31 mouse cellular contexts compared by ENCODE assay signal in the genomic region with DNA sequence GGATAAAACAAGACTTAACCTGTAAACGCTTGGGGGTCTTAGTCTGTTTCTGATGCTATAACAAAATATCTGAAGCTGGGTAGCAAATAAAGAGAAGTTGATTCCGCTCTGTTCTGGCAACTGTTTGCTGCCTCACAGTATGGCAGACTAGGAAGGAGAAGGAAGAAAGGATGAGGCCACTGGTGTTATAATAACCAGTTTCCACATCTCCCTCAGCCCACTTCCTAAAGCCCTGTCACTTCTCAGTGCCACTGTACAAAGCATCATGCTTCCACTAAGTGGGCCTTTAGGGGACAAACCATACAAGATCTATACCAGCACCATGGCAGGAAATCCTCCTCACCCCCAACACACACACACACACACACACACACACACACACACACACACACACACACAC. TPM values are rescaled to one million over a fixed set of nuclear protein-coding genes. Genes with fewer than 3 reads are reported as not detected.
DNase-seq lines count a peak whose midpoint lies in the region; ATAC-seq and TF ChIP-seq lines count a peak whose summit lies in the region.
"Had no signal": no experiment of that assay in that cellular context is flagged by ENCODE, and none has a peak within 500 bp of the region (broad histone marks: within the 10 kb centered on the region; RNA-seq: fewer than 3 reads in every experiment).

No protein-coding gene starts in this region.

- 93% methylated on average over 2 of the region's 2 CpGs for whole genome bisulfite sequencing in hindbrain, embryonic 11.5 days

- no peaks in the 10 kb centered on the region for H3K36me3 ChIP-seq in hindbrain, embryonic 11.5 days (ENCODE audit: control insufficient read depth, insufficient read depth, low read length)
- H3K36me3 ChIP-seq: embryonic facial prominence, embryonic 10.5 days; embryonic facial prominence, embryonic 13.5 days; forebrain, embryonic 12.5 days; forebrain, embryonic 15.5 days; hindbrain, embryonic 12.5 days; hindbrain, embryonic 15.5 days had no signal

- DNase-seq in gastrocnemius, adult 2 months: no peak
- no peak for DNase-seq in gastrocnemius, adult 8-10 months (ENCODE audit: low spot score in 2 of 2)
- no peak for DNase-seq in layer of hippocampus, adult 2 months (ENCODE audit: low spot score in 2 of 2)
- DNase-seq in layer of hippocampus, adult 9-11 months: no peak
- DNase-seq in hindbrain, embryonic 11.5 days (ENCODE audit: low spot score): no peak
- no peak for DNase-seq in spleen, postnatal 36 days (ENCODE audit: low spot score in 2 of 2)
- DNase-seq: adrenal gland, postnatal 10 days; adrenal gland, postnatal 36 days; B cell, adult 2 months; cerebellum, adult 11 months; cerebellum, adult 2 months; cerebellum, adult 9-11 months; cerebellum, postnatal 25 days; embryo, embryonic 11 days; gastrocnemius, postnatal 14 days; heart, postnatal 10 days; heart, postnatal 4 days had no signal

- no peaks in the 10 kb centered on the region for H3K27me3 ChIP-seq in hindbrain, embryonic 11.5 days (ENCODE audit: control insufficient read depth, insufficient read depth, low read length)
- H3K27me3 ChIP-seq: CH12.LX; embryonic facial prominence, embryonic 13.5 days; forebrain, embryonic 12.5 days; forebrain, embryonic 15.5 days; hindbrain, embryonic 12.5 days; Patski had no signal

- H3K27ac ChIP-seq in gastrocnemius, adult 2 months: peak overlapping the region; percentile 38
- H3K27ac ChIP-seq in layer of hippocampus, adult 2 months: peak overlapping the region; percentile 91
- no peak overlapping the region for H3K27ac ChIP-seq in hindbrain, embryonic 11.5 days (ENCODE audit: low read depth, low read length)
- H3K27ac ChIP-seq: embryonic facial prominence, embryonic 10.5 days; embryonic facial prominence, embryonic 13.5 days; forebrain, embryonic 12.5 days; forebrain, embryonic 15.5 days; hindbrain, embryonic 12.5 days; hindbrain, embryonic 15.5 days had no signal

- H3K9ac ChIP-seq in hindbrain, embryonic 11.5 days (ENCODE audit: low read depth, low read length): no peak overlapping the region
- H3K9ac ChIP-seq: embryonic facial prominence, embryonic 13.5 days; forebrain, embryonic 12.5 days; forebrain, embryonic 15.5 days; hindbrain, embryonic 12.5 days; hindbrain, embryonic 15.5 days had no signal

- intact Hi-C loops in gastrocnemius, adult 2 months (cut with DNase I): no loop called here

- H3K4me3 ChIP-seq in gastrocnemius, adult 2 months: no peak overlapping the region
- H3K4me3 ChIP-seq in layer of hippocampus, adult 2 months: no peak overlapping the region
- no peak overlapping the region for H3K4me3 ChIP-seq in hindbrain, embryonic 11.5 days (ENCODE audit: low read depth, low read length)
- H3K4me3 ChIP-seq: embryonic facial prominence, embryonic 10.5 days; embryonic facial prominence, embryonic 13.5 days; erythroblast, embryonic 14.5 days; forebrain, embryonic 12.5 days; forebrain, embryonic 15.5 days; hindbrain, embryonic 12.5 days; hindbrain, embryonic 15.5 days had no signal

- no peaks in the 10 kb centered on the region for H3K4me1 ChIP-seq in hindbrain, embryonic 11.5 days (replicated peaks; ENCODE audit: control insufficient read depth, insufficient read depth, low read length)
- H3K4me1 ChIP-seq: forebrain, embryonic 15.5 days; hindbrain, embryonic 15.5 days had no signal

- ATAC-seq in common myeloid progenitor, adult 5-6 weeks (replicated peaks; ENCODE audit: low read depth, poor library complexity, severe bottlenecking): 0 out of 2 replicates have a peak, but pooled peaks have one; percentile 17
- peak; percentile 48 for ATAC-seq in megakaryocyte progenitor cell, adult 5-6 weeks (replicated peaks; ENCODE audit: poor library complexity)
- ATAC-seq in hindbrain, embryonic 11.5 days (ENCODE audit: low FRiP score): no peak
- ATAC-seq: forebrain, embryonic 15.5 days; Patski had no signal

- TF ChIP-seq CTCF in gastrocnemius, adult 2 months (IDR thresholded peaks at IDR 0.05): no peak
- TF ChIP-seq CTCF in layer of hippocampus, adult 2 months (conservative IDR thresholded peaks at IDR 0.05): no peak

- H3K9me3 ChIP-seq in hindbrain, embryonic 11.5 days (ENCODE audit: control insufficient read depth, low read length): no peaks in the 10 kb centered on the region
- H3K9me3 ChIP-seq: embryonic facial prominence, embryonic 10.5 days; embryonic facial prominence, embryonic 13.5 days; forebrain, embryonic 12.5 days; forebrain, embryonic 15.5 days; G1E; hindbrain, embryonic 12.5 days; hindbrain, embryonic 15.5 days had no signal

- no peak overlapping the region for H3K4me2 ChIP-seq in hindbrain, embryonic 11.5 days (replicated peaks; ENCODE audit: low read depth, low read length)
- H3K4me2 ChIP-seq: embryonic facial prominence, embryonic 13.5 days; forebrain, embryonic 12.5 days; forebrain, embryonic 15.5 days; hindbrain, embryonic 12.5 days; hindbrain, embryonic 15.5 days had no signal

RNA-seq across cellular contexts. Expression of gene Anxa11, which starts 8.5 kb away (rescaled TPM):
- 10 to 100 TPM; 97.4 to 99.1 TPM for total RNA-seq in gastrocnemius, adult 2 months (2021)
- total RNA-seq in gastrocnemius, adult 8-10 months (2022): 100 to 1,000 TPM in 3 of 4 experiments, 10 to 100 TPM in 1; 92.4 to 119 (median 105) TPM
- 10 to 100 TPM; 87.9 to 88.8 TPM for total RNA-seq in layer of hippocampus, adult 2 months (2021)
- 7.4 and 12.9 TPM in 2 replicates for total RNA-seq in common myeloid progenitor, adult 5-6 weeks (2017)
- total RNA-seq in megakaryocyte progenitor cell, adult 5-6 weeks (2015): 36.5 and 37.1 TPM in 2 replicates
- 7.3 and 8.1 TPM in 2 replicates for total RNA-seq in megakaryocyte progenitor cell, adult 5-6 weeks (2017)
- 4.3 and 5.5 TPM in 2 replicates for polyA plus RNA-seq in hindbrain, embryonic 11.5 days (2014; fragmentation: Nextera tagmentation; extraction: Ambion mirVana)

RNA-seq across cellular contexts. Expression of gene Plac9a, which starts 52.5 kb away (rescaled TPM):
- total RNA-seq in gastrocnemius, adult 2 months (2021): 1 to 10 TPM; 2.6 to 3.6 TPM
- total RNA-seq in gastrocnemius, adult 8-10 months (2022): 1 to 10 TPM; 1.3 to 2.3 (median 1.7) TPM
- not detected for total RNA-seq in layer of hippocampus, adult 2 months (2021)
- not detected in 2 replicates for total RNA-seq in common myeloid progenitor, adult 5-6 weeks (2017)
- not detected in 2 replicates for total RNA-seq in megakaryocyte progenitor cell, adult 5-6 weeks (2015)
- total RNA-seq in megakaryocyte progenitor cell, adult 5-6 weeks (2017): not detected in 2 replicates
- polyA plus RNA-seq in hindbrain, embryonic 11.5 days (2014; fragmentation: Nextera tagmentation; extraction: Ambion mirVana): 0.11 TPM in 1 of 2 replicates, not detected in the other
- total RNA-seq: CH12.LX, G1E had no signal
- polyA plus RNA-seq: cerebellum, adult 2 months; embryonic facial prominence, embryonic 10.5 days; embryonic facial prominence, embryonic 13.5 days; erythroblast, embryonic 14.5 days; forebrain, embryonic 12.5 days; forebrain, embryonic 15.5 days; G1E; heart, embryonic 14.5 days; hindbrain, embryonic 12.5 days; hindbrain, embryonic 15.5 days; intestine, embryonic 14.5 days; Patski had no signal
